Mouse (Mus musculus): ENCODE results near the gene Gsc2.

GRCm38 (mm10) chr16:17936776-17937175 is 21.9 kb upstream of the Gsc2 start:
- TF ChIP-seq ZNF384 (IDR thresholded peaks at IDR 0.05; ENCODE audit: low read depth, low read length): no peak
- TF ChIP-seq CHD2 (IDR thresholded peaks at IDR 0.05; ENCODE audit: low read depth, low read length): no peak
- no peak for TF ChIP-seq MAFK (IDR thresholded peaks at IDR 0.05; ENCODE audit: insufficient read depth, low read depth, low read length)

Data from ES-E14 (cell line).